Mouse (Mus musculus) activated CD4-positive, CD25-positive, alpha-beta regulatory T cell, adult 4 months (primary cell): ENCODE measurements around the gene Trim30c. TPM values are rescaled to one million over a fixed set of nuclear protein-coding genes. Genes with fewer than 3 reads are reported as not detected.
"Not testable (repeated sequence)": the region's sequence is repeated elsewhere in the genome, so short reads cannot be mapped to it uniquely, and the experiment has no call there.

ENCODE experiments used
- ATAC-seq: one replicate; pipeline ENCODE4 v1.8.0; 2017
- polyA plus RNA-seq, 2 experiments: library from polyadenylated mRNA; unstranded; fragments of 100-300 nt; shearing (Covaris generic); gene quantifications; one replicate each; pipeline ENCODE4 v1.2.1; 2017

The Trim30c gene
- polyA plus RNA-seq, result 1 to 10 TPM; 1.1 to 1.7 TPM

GRCm38 (mm10) chr7:104400698-104401097 lies at the start of gene Trim30c:
Trim30c (minus strand) TSS chr7:104400837.
- peak; percentile 74 for ATAC-seq

GRCm38 (mm10) chr7:104445961-104446645 lies 45.5 kb upstream of the Trim30c start:
- ATAC-seq, result peak; percentile 91

GRCm38 (mm10) chr7:104404460-104404950 lies 3.9 kb upstream of the Trim30c start:
- no peak for ATAC-seq

- no peak for ATAC-seq
These were observed 503 bp upstream of the Trim30c start for GRCm38 (mm10) chr7:104401140-104401539.

- ATAC-seq, result no peak
These were observed 2.1 kb downstream of the Trim30c start for GRCm38 (mm10) chr7:104398492-104398891.

GRCm38 (mm10) chr7:104369736-104370414 lies 30.8 kb downstream of the Trim30c start, which contains the start of gene Trim30b:
Trim30b (minus strand) TSS chr7:104369884.
- ATAC-seq, result peak; percentile 71

GRCm38 (mm10) chr7:104366339-104366738 lies 34.3 kb downstream of the Trim30c start:
- ATAC-seq, result no peak

GRCm38 (mm10) chr7:104353600-104353967 lies 47.1 kb downstream of the Trim30c start:
- ATAC-seq, result no peak

GRCm38 (mm10) chr7:104352717-104353599 lies 47.7 kb downstream of the Trim30c start, which contains the start of gene Trim12c:
Trim12c (minus strand) TSS chr7:104353362.
- peak; percentile 100 for ATAC-seq

- ATAC-seq, result not testable (repeated sequence)
These were observed 52.6 kb downstream of the Trim30c start for GRCm38 (mm10) chr7:104348043-104348442.

GRCm38 (mm10) chr7:104340744-104341143 lies 59.9 kb downstream of the Trim30c start:
- not testable (repeated sequence) for ATAC-seq

- not testable (repeated sequence) for ATAC-seq
These were observed 65.1 kb downstream of the Trim30c start for GRCm38 (mm10) chr7:104335547-104335946.

Other genes starting within 250 kb of the Trim30c start
- not detected for gene Olfm5, start 236.0 kb downstream of the Trim30c start, polyA plus RNA-seq
- under 1 TPM; 0.28 to 0.47 TPM for gene Olfr648, start 217.4 kb downstream of the Trim30c start, polyA plus RNA-seq
- not detected for gene Olfr649, start 204.9 kb downstream of the Trim30c start, polyA plus RNA-seq
- 1 to 10 TPM in 1 of 2 experiments, not detected in 1; 1.8 TPM for gene Trim6, start 182.0 kb downstream of the Trim30c start, polyA plus RNA-seq
- 10 to 100 TPM; 48.2 to 67.3 TPM for gene Trim34a, start 156.4 kb downstream of the Trim30c start, polyA plus RNA-seq
- 10 to 100 TPM; 34.0 to 38.2 TPM for gene Trim5, start 112.7 kb downstream of the Trim30c start, polyA plus RNA-seq
- gene Trim12a, start 85.4 kb downstream of the Trim30c start, polyA plus RNA-seq, result 100 to 1,000 TPM; 132 to 142 TPM
- 1 to 10 TPM in 1 of 2 experiments, under 1 TPM in 1; 0.53 to 1.0 TPM for gene Trim34b, start 71.4 kb downstream of the Trim30c start, polyA plus RNA-seq
- 10 to 100 TPM; 16.2 to 20.3 TPM for gene Trim12c, start 47.5 kb downstream of the Trim30c start, polyA plus RNA-seq
- gene Trim30b, start 31.0 kb downstream of the Trim30c start, polyA plus RNA-seq, result 1 to 10 TPM; 1.6 to 4.0 TPM
- 10 to 100 TPM; 77.9 to 80.9 TPM for gene Trim30a, start 64.4 kb upstream of the Trim30c start, polyA plus RNA-seq
- gene Trim30d, start 107.0 kb upstream of the Trim30c start, polyA plus RNA-seq, result 10 to 100 TPM; 27.0 to 33.5 TPM
- gene Olfr651, start 149.3 kb upstream of the Trim30c start, polyA plus RNA-seq, result not detected
- under 1 TPM in 1 of 2 experiments, not detected in 1; 0.44 TPM for gene Olfr652, start 160.1 kb upstream of the Trim30c start, polyA plus RNA-seq
- gene Olfr653, start 176.5 kb upstream of the Trim30c start, polyA plus RNA-seq, result not detected
- under 1 TPM in 1 of 2 experiments, not detected in 1; 0.30 TPM for gene Olfr654, start 186.2 kb upstream of the Trim30c start, polyA plus RNA-seq
- gene Olfr655, start 200.9 kb upstream of the Trim30c start, polyA plus RNA-seq, result not detected
- gene Olfr656, start 213.1 kb upstream of the Trim30c start, polyA plus RNA-seq, result not detected
- not detected for gene Olfr657, start 224.0 kb upstream of the Trim30c start, polyA plus RNA-seq
- gene Olfr658, start 246.5 kb upstream of the Trim30c start, polyA plus RNA-seq, result under 1 TPM in 1 of 2 experiments, not detected in 1; 0.19 TPM